Mouse (Mus musculus) midbrain, embryonic 15.5 days (tissue): ENCODE measurements at regions not wholly inside any gene's neighbourhood (a gene's known extent, or its start where the extent isn't known, plus 50 kb on each side); places are given as distances from the start of the nearest gene placed in this dataset.

Experiments used
- ATAC-seq: fragments of 200-750 bp; cut with Nextera tagmentation; replicated peaks from 2 replicates; pipeline ENCODE4 v1.8.0; 2017; ENCODE audit warnings: moderate TSS enrichment
- H3K27ac ChIP-seq: fragments of 300-500 bp; sonication (generic); 2 replicates; pipeline ENCODE4 v1.5.1; 2015; ENCODE audit warnings: mild to moderate bottlenecking, inconsistent platforms
- H3K27me3 ChIP-seq: fragments of 300-500 bp; sonication (generic); replicated peaks from 2 replicates; pipeline ENCODE4 v1.6.1; 2015; ENCODE audit warnings: inconsistent platforms
- H3K36me3 ChIP-seq: fragments of 300-500 bp; sonication (generic); replicated peaks from 2 replicates; pipeline ENCODE4 v1.6.1; 2015; ENCODE audit warnings: inconsistent platforms
- H3K4me1 ChIP-seq: fragments of 300-500 bp; sonication (generic); 2 replicates; pipeline ENCODE4 v1.6.1; 2015; ENCODE audit warnings: inconsistent platforms
- H3K4me2 ChIP-seq: fragments of 300-500 bp; sonication (generic); 2 replicates; pipeline ENCODE4 v1.6.1; 2015; ENCODE audit warnings: inconsistent platforms, mild to moderate bottlenecking, moderate library complexity
- H3K4me3 ChIP-seq: fragments of 300-500 bp; sonication (generic); 2 replicates; pipeline ENCODE4 v1.5.1; 2015; ENCODE audit warnings: mild to moderate bottlenecking, inconsistent platforms
- H3K9ac ChIP-seq: fragments of 300-500 bp; sonication (generic); 2 replicates; pipeline ENCODE4 v1.6.1; 2015; ENCODE audit warnings: mild to moderate bottlenecking, inconsistent platforms
- H3K9me3 ChIP-seq: fragments of 300-500 bp; sonication (generic); 2 replicates; pipeline ENCODE4 v1.6.1; 2016; ENCODE audit warnings: inconsistent platforms
- WGBS: fragments of 180-500 bp; shearing (Covaris S2); methylation state at CpG from one replicate; pipeline ENCODE4 v1.1.7; 2015; ENCODE audit warnings: mixed read lengths; 5-methylcytosine and 5-hydroxymethylcytosine counted together

DNA sequence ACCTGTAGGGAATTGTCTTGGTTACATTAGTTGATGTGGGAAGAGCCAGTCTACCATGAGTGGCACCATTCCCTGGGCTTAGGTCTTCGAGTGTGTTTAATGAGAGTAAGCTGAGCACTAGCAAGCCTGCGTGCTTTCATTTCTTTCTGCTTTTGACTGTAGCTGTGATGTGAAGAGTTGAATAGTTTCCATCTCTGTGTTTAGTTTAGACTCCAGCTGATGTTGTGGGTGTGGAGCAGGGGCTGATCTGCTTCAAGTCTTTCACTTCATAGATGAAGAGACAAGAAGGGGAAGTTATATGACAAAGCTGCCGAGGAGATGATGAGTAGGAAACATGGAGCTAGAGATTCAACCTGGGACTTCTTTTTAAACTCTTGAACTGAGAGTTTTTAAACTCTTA, 446.0 kb downstream of the Slc4a3 start:
- Histone ChIP-seq H3K4me3 (no peak overlapping the region), H3K4me1 (no peaks in the 10 kb centered on the region), H3K27ac (no peak overlapping the region), H3K4me2 (no peak overlapping the region), H3K9ac (no peak overlapping the region), H3K36me3 (no peaks in the 10 kb centered on the region), H3K27me3 (no peaks in the 10 kb centered on the region), H3K9me3 (no peaks in the 10 kb centered on the region)
- 93% methylated on average over 3 of the region's 3 CpGs for WGBS
- no peak for ATAC-seq

DNA sequence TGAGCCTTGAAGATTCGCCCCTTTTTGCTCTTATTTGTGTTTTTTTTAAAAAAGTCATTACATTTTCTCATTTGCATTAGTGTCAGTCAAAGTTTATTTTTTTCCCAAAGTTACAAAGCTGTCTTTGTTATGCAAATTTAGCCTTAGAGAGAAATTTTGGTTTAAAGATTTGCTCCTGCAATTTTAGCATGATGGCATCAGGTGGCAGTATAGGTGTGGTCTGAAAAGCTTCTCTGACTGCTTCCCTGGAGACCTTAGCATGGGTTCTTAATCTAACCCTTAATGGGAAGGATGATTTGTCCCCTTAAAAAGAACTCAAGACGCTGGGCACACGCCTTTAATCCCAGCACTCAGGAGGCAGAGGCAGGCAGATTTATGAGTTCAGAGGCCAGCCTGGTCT, 451.2 kb downstream of the Slc4a3 start:
- no peaks in the 10 kb centered on the region for H3K9me3 ChIP-seq
- no peak for ATAC-seq
- no peak overlapping the region for H3K4me3 ChIP-seq
- H3K27me3 ChIP-seq, result no peaks in the 10 kb centered on the region
- H3K4me2 ChIP-seq, result no peak overlapping the region
- H3K27ac ChIP-seq, result no peak overlapping the region
- WGBS, result 61% methylated on average over 3 of the region's 3 CpGs
- no peaks in the 10 kb centered on the region for H3K4me1 ChIP-seq
- H3K9ac ChIP-seq, result no peak overlapping the region
- no peaks in the 10 kb centered on the region for H3K36me3 ChIP-seq

DNA sequence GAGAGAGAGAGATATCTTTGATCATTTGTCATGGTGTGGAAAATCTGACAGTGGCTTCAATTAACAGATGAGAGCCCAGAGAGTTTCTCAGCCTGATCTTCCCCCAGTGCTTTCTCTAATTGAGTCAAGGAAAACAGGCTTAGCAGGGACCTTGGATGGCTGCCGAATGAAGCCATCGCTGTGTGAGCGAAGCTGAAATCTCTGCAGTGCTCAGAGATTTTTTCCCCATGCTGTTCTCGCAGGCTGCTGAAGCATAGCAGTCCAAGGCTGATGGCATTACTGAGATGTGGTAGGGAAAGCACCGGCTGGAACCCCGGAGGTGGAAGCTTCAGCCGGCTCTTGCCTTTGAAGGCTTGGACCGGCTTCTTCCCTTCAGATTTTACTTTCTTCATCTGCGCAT, 455.1 kb downstream of the Slc4a3 start:
- no peaks in the 10 kb centered on the region for H3K27me3 ChIP-seq
- no peaks in the 10 kb centered on the region for H3K36me3 ChIP-seq
- H3K4me2 ChIP-seq, result peak overlapping the region; percentile 22; the same call in 1 of the 2 replicates
- H3K4me3 ChIP-seq, result no peak overlapping the region
- H3K9ac ChIP-seq, result no peak overlapping the region
- H3K27ac ChIP-seq, result peak overlapping the region; percentile 54
- WGBS, result 55% methylated on average over 9 of the region's 9 CpGs
- H3K9me3 ChIP-seq, result no peaks in the 10 kb centered on the region
- H3K4me1 ChIP-seq, result no peaks in the 10 kb centered on the region
- peak; percentile 45 for ATAC-seq

DNA sequence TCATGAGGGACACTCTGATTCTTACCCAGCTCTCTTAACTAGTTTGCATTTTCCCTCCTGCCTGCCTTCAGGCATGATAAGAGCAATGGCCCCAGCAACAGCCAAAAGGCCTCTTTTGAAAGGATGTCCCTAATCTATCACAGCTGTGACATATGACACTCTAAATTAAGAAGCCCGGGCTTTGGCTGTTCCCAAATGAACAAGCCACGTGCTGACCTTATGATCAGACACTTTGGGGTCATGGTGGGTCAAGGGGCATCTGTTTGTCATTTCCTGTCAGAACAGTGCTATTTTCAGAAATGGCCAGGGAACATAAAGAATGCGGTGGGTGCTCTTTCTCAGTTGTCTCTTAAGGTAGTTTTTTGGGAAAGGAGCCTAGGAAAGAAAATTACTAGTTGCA, 463.5 kb downstream of the Slc4a3 start:
- 46% methylated on average over 3 of the region's 3 CpGs for WGBS
- Histone ChIP-seq H3K4me2 (no peak overlapping the region), H3K36me3 (no peaks in the 10 kb centered on the region), H3K27ac (no peak overlapping the region), H3K9ac (no peak overlapping the region), H3K4me1 (no peaks in the 10 kb centered on the region), H3K9me3 (no peaks in the 10 kb centered on the region), H3K27me3 (no peaks in the 10 kb centered on the region), H3K4me3 (no peak overlapping the region)
- no peak for ATAC-seq

DNA sequence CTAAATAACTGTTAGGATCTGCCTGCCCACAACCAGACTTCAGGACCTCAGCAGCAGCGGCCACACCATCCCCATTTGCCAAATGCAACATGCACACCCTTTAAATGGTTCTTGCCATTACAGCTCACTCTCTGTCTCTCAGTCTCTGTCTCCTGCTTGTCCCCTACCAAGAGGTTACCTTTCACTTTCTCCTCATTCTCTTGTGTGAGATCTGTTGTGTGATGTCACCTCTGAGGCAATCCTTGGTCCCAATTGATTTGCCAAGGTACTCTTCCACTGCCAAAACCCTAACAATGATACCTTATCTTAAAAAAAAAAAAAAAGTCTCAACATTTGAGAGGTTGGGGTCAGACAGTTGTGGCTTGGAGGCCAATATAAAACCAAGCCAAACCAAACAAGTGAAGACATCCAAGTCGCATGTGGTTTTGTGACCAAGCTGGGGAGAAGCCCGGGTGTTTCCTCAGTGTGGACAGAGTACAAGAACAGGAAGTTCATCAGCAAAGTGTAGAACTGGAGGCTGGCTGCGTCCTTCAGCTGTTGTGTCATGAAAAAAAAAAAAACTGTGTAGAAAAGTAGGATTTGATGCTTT, 464.2 kb downstream of the Slc4a3 start:
- Histone ChIP-seq H3K4me3 (no peak overlapping the region), H3K27ac (no peak overlapping the region), H3K4me1 (no peaks in the 10 kb centered on the region), H3K27me3 (no peaks in the 10 kb centered on the region), H3K4me2 (no peak overlapping the region), H3K9me3 (no peaks in the 10 kb centered on the region), H3K36me3 (no peaks in the 10 kb centered on the region), H3K9ac (no peak overlapping the region)
- ATAC-seq, result no peak
- 88% methylated on average over 4 of the region's 4 CpGs for WGBS

DNA sequence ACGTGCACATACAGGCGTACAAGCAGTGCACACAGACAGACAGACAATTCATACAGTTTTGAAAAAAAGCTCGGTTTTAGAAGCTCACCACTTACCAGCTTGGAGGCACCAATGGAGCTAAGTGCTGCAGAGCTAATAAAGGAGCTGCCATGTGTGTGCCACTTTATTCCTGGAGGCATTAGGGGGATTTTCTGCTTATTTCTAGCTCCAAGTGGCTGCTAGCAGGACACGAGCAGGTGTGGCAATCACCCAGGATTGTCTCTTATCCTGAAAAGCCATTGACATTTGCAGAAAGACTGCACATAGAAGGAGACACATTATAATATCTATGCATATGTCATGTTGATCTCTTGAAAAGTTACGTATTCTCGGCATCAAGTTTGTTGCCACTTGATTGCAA, 472.5 kb downstream of the Slc4a3 start:
- Histone ChIP-seq H3K9ac (no peak overlapping the region), H3K27ac (no peak overlapping the region), H3K27me3 (no peaks in the 10 kb centered on the region), H3K36me3 (no peaks in the 10 kb centered on the region), H3K9me3 (no peaks in the 10 kb centered on the region), H3K4me2 (no peak overlapping the region), H3K4me1 (no peaks in the 10 kb centered on the region), H3K4me3 (no peak overlapping the region)
- 77% methylated on average over 6 of the region's 6 CpGs for WGBS
- ATAC-seq, result no peak

DNA sequence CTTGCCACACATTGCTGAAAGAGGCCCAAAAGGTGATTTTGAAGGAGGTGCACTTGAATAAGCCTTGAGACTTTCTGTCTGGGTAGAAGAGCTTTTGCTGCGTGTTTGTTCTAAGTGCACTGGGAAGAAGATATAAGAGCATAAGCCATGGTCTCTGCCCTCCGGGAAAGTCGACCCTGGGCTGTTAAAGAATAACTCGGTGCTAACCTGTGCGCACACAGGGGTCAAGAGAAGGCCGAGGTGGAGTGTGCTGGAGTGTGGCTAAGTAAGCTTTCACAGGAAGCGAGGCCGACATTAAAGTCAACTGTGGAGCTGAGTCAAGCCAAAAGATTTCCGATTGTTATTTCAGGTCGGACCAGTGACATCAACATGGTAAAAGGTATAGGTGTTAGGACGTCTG, 473.0 kb downstream of the Slc4a3 start:
- H3K9ac ChIP-seq, result no peak overlapping the region
- H3K27me3 ChIP-seq, result no peaks in the 10 kb centered on the region
- no peak overlapping the region for H3K4me3 ChIP-seq
- H3K4me2 ChIP-seq, result no peak overlapping the region
- H3K4me1 ChIP-seq, result no peaks in the 10 kb centered on the region
- WGBS, result 84% methylated on average over 11 of the region's 11 CpGs
- H3K9me3 ChIP-seq, result no peaks in the 10 kb centered on the region
- no peaks in the 10 kb centered on the region for H3K36me3 ChIP-seq
- H3K27ac ChIP-seq, result no peak overlapping the region
- no peak for ATAC-seq

DNA sequence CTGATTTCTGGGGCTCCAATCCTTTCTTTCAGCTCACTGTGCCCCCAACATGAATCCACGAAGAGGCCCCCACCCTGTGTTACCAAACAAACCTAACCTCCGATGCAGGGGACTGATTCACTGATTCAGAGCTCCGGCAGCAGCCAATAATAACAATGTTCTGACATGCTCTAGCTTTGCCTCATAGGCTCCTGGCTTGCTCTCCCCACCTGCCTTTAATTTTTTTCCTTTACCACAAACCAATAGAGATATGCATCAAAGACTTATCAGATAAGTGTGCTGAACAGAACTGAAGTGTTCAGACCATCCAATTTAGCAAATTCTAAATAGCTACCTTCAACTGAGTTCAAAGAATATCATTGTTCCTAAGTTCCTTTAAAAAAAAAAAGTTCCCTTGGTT, 478.6 kb downstream of the Slc4a3 start:
- H3K27ac ChIP-seq, result no peak overlapping the region
- no peak overlapping the region for H3K4me2 ChIP-seq
- H3K9ac ChIP-seq, result no peak overlapping the region
- no peak for ATAC-seq
- H3K9me3 ChIP-seq, result no peaks in the 10 kb centered on the region
- H3K27me3 ChIP-seq, result no peaks in the 10 kb centered on the region
- WGBS, result 78% methylated on average over 3 of the region's 3 CpGs
- H3K4me3 ChIP-seq, result no peak overlapping the region
- H3K4me1 ChIP-seq, result peaks cover 6% of the 10 kb centered on the region; the same call in 1 of the 2 replicates
- no peaks in the 10 kb centered on the region for H3K36me3 ChIP-seq

DNA sequence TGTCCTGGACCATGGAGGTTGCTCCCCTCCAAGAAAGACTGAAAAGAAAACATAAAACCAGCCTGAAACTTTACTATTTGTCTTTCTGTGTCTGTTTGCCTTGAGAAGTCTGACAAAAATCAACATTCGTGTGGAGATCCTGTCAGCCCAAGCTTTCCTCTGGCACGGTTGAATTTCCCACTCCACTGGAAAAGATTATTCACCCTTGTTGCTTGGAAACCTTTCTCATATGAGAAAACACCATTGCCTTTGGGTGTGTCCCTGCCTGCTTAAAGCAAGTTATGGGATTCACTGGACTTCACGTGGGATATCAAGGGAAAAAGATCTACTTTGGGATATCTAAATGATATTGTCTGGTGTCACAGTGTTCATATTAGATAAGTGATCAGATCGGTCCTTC, 479.3 kb downstream of the Slc4a3 start:
- no peak overlapping the region for H3K27ac ChIP-seq
- H3K4me1 ChIP-seq, result peaks cover 6% of the 10 kb centered on the region; the same call in 1 of the 2 replicates
- H3K27me3 ChIP-seq, result no peaks in the 10 kb centered on the region
- no peak overlapping the region for H3K9ac ChIP-seq
- H3K4me2 ChIP-seq, result no peak overlapping the region
- no peaks in the 10 kb centered on the region for H3K9me3 ChIP-seq
- ATAC-seq, result no peak
- 68% methylated on average over 4 of the region's 4 CpGs for WGBS
- H3K36me3 ChIP-seq, result no peaks in the 10 kb centered on the region
- no peak overlapping the region for H3K4me3 ChIP-seq

DNA sequence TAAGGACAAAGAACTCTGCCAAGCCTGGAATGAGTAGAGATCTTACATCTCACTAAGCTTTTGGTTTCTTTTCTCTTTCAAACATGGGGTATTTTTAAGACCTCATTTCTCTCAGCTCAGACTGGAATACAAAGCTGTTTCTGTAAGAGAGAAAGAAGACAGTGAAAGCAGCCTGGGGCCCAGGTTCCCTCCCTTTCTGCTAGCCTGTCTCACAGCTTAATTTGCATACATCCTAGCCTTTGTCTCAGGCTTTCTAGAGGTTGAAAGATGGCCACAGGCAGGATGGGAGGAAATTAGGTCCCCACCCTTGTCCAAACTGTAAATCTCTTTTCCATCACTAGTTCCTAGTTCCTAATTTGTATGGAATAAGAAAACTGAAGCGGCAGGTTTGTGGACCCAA, 483.0 kb downstream of the Slc4a3 start:
- no peak for ATAC-seq
- peaks cover 6% of the 10 kb centered on the region; the same call in 1 of the 2 replicates for H3K4me1 ChIP-seq
- no peaks in the 10 kb centered on the region for H3K27me3 ChIP-seq
- H3K4me2 ChIP-seq, result no peak overlapping the region
- no peak overlapping the region for H3K27ac ChIP-seq
- WGBS, result 58% methylated on average over 1 of the region's 1 CpGs
- H3K9ac ChIP-seq, result no peak overlapping the region
- no peak overlapping the region for H3K4me3 ChIP-seq
- H3K9me3 ChIP-seq, result no peaks in the 10 kb centered on the region
- H3K36me3 ChIP-seq, result no peaks in the 10 kb centered on the region

DNA sequence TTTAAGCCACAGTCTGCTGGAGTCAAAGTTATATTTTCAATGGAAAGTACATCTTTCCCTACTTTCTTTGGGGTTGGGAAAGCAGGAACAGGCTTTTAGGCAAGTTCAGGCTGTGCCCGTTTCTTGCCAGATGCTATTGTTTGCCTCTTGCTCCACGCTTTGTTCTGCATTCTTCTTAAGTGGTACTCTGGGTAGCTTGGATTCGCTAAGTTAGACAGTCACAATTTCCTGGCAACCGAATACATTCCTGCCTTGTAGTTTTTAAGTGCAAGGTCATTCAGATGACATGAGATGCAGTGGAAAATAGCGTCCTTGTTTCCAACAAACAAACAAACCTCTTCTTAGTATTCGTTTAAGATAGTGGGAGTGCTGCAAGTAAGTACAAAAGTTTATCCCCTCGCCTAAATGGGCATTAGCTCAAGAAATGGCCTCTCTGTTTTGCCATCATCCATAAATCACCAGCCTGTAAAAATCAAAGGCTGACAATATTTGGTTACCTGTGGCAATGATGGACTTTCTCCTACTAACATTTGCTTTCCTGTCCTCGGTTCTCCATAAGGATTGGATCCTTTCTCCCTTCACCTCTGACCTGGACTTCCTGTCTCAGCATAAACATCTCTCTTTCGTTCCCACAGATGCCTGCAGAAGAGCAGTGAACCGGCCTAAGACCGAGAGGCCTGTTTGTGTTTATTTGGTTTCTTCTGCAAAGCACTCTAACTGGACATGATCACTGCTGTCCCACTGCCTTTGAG, 485.3 kb downstream of the Slc4a3 start:
- Histone ChIP-seq H3K9me3 (no peaks in the 10 kb centered on the region), H3K36me3 (no peaks in the 10 kb centered on the region), H3K4me1 (peaks cover 6% of the 10 kb centered on the region; the same call in 1 of the 2 replicates), H3K27me3 (no peaks in the 10 kb centered on the region), H3K4me3 (no peak overlapping the region), H3K4me2 (no peak overlapping the region), H3K27ac (no peak overlapping the region), H3K9ac (no peak overlapping the region)
- WGBS, result 74% methylated on average over 11 of the region's 11 CpGs
- no peak for ATAC-seq

DNA sequence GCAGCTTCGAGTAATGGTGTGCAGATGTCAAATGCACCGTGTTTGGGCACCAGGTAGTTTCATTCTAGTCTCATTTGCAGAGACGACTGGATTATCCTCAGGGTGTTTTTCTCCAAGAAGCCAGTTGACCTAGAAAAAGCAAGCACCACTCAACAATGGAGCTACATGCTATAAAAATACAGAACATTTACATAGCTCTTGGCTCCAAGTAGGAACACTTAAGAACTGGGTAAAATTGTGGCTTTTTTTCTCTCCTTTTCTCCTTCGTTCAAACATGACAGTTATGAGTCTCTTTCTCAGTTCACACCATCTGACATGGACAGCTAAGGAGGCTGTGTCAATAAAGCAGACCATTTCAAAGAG, 485.8 kb downstream of the Slc4a3 start:
- Histone ChIP-seq H3K9me3 (no peaks in the 10 kb centered on the region), H3K27me3 (no peaks in the 10 kb centered on the region), H3K4me1 (peaks cover 6% of the 10 kb centered on the region; the same call in 1 of the 2 replicates), H3K4me3 (no peak overlapping the region), H3K4me2 (no peak overlapping the region), H3K27ac (no peak overlapping the region), H3K36me3 (no peaks in the 10 kb centered on the region), H3K9ac (no peak overlapping the region)
- ATAC-seq, result no peak
- 76% methylated on average over 4 of the region's 4 CpGs for whole genome bisulfite sequencing

DNA sequence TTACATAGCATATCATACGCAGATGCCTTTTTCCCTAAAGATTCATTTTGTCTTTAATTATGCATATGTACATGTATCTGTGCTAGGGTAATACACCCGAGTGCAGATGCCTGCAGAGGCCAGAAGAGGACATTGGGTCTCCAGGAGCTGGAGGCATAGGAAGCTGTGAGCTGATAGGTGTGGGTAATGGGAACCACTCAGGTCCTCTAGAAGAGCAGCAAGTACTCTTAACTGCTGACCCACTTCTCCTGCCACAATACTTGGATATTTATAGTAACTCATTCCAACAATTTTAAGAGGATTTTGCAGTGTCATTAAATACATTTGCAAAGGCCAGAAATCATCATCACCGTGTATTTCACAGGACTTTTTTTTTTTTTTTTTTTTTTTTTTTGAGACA, 486.6 kb downstream of the Slc4a3 start:
- H3K27ac ChIP-seq, result no peak overlapping the region
- no peaks in the 10 kb centered on the region for H3K27me3 ChIP-seq
- H3K9me3 ChIP-seq, result no peaks in the 10 kb centered on the region
- no peak overlapping the region for H3K9ac ChIP-seq
- whole genome bisulfite sequencing, result 88% methylated on average over 3 of the region's 3 CpGs
- H3K4me3 ChIP-seq, result no peak overlapping the region
- peaks cover 6% of the 10 kb centered on the region; the same call in 1 of the 2 replicates for H3K4me1 ChIP-seq
- no peak overlapping the region for H3K4me2 ChIP-seq
- H3K36me3 ChIP-seq, result no peaks in the 10 kb centered on the region
- ATAC-seq, result no peak
